Mouse (Mus musculus): ENCODE data around the gene Traf3ip2.

The Traf3ip2 gene

DNA sequence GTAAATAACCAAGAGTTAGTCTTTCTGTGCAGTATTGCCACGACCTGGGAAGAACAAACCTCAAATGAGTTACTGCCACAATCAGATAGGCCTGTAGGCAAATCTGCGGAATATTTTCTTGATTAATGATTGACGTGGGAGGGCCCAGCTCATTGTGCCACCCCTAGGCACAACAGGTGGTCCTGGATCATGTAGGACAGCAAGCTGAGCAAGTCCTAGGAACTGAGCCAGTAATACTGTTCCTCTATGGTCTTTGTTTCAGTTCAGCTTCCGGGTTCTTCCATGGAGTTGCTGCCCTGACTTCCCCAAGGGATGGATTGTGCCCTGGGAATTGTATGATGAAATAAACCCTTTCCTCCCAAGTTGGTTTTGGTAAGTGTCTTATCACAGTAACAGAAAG, 68.3 kb downstream of the Traf3ip2 start:
- DNase-seq: no peak

DNA sequence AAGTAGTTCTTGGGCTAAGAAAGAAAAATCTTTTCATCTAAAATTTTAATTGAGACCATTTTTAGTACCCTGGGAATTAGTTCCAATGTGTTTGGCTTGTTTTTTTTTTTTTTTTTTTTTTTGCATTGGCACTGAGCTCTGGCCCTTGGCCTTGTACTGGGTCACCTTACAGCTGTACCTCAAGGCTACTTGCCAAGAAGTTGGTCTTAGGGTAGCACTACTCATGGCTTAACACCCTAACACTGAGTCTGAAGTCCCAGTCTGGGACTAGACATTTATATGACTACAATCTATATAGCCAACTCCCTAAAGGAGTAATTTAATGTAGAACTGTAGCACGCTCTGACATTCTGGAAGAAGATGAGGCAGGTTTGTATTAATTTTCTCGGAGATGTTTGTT, 69.8 kb downstream of the Traf3ip2 start:
- no peak for DNase-seq

DNA sequence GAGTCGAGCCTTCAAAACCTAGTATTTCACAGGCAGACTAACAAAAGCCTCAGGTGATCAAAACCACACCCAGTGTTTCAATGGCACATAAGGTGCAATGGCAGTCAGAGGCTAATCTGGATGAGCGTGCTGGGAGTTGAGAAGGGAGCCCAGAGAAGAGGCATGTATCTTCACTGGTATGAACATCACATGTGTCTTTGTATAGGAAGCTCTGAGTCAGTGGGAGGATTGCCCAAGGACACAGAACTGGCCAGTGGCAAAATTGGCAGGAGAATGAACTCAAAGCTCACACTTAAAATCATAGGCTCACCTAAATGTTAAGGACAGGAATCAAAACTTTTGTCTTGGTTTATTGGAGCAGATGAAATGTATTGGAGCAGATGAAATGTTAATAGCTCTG, 70.7 kb downstream of the Traf3ip2 start:
- no peak for DNase-seq

DNA sequence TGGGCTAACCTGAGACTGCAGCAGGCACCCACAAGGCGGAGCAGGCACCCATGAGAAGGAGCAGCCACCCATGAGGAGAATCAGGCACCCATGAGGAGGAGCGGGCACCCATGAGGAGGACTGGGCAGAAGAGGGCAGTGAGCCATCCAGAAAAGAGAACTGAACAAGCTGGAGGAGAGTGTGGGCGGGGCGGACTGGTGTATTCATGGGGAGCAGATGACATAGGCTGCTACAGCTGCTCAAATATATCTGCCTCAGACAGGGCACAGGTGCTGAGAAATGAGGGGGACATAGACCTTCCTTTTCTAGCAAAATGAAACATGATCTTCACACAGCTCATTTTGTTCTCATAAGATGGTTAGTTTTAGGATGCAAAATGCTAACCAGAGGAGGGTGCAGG, 74.1 kb downstream of the Traf3ip2 start:
- no peak for DNase-seq

DNA sequence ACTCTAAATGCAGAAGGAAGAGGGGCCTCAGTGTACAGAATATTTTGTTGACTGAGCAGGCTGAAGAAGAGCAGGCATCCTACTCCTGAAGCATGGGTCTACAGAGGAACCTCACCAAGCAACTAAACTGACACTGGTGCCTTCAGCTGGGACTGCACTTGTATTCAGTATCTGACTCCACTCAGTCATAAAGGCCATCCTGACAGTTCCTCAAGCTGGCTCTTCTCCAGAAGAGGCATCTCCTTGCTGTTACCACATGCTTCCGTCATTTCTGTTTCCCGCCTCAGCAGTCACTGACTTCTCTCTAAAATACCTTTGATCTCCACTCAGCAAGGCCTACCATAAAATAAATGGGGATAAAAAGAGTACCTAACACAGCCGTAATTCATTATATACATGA, 75.1 kb downstream of the Traf3ip2 start:
- DNase-seq: peak in 1 of 2 experiments; percentile 20

DNA sequence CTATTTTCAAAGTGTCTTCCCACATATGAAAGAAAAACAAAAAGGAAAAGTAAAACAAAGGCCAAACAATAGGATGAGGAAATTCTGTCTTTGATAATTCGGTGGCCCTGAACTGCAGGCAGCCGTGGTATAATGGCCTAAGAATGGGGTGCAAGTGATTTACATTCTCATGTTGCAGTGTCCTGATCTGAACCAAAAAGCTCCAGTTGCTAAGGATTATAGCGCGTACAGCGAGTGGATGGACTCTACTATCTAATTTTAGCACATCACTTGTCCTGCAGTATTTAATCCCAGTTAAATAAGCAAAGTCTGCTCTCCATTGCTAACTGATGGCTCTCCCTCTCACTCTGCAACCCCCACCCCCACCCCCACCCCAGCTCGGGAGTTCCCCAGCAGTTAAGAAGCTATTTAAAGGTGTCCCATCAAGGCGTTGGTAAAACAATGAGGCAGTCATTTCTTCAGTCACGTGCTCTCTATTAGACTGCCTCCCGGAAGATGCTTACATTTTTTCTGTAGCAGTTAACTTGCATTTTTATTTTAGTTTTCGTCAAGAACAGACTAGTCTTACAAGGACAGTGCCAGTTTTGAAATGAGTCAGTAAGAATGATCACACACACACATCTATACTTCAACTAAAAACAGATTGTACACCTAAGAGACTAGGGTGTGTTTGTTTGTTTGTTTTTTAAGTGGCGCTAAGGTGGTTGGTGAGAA, 78.8 kb downstream of the Traf3ip2 start:
- no peak for DNase-seq

DNA sequence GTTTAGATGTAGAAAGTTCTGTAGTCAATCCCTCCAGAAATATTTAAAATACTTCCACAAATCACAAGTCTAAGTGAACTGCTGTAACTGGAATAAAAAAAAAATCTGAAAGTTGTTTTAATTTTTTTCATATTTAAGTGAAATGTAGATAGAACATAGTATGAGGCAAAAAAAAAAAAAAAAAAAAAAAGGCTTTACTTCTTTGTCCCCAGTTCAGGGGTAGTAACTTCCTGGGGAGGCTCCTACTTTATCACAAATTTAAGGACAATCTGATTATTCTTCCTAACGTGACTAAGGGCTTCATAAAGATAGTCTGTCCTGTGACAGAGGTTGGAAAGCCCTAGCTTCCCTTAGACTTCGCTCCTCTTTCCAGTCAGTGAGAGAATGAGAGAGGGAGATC, 79.4 kb downstream of the Traf3ip2 start:
- no peak for DNase-seq

Data from cerebellum, postnatal 36 days (tissue).